Mouse (Mus musculus) frontal cortex, postnatal 14 days (tissue): ENCODE data around the gene Igfbp5.

Experiments
- DNase-seq, 2 experiments: peaks; one replicate each; pipeline ENCODE4 v3.0.0; 2022; ENCODE audit warnings: low spot score in 2 of 2

The Igfbp5 gene

DNA sequence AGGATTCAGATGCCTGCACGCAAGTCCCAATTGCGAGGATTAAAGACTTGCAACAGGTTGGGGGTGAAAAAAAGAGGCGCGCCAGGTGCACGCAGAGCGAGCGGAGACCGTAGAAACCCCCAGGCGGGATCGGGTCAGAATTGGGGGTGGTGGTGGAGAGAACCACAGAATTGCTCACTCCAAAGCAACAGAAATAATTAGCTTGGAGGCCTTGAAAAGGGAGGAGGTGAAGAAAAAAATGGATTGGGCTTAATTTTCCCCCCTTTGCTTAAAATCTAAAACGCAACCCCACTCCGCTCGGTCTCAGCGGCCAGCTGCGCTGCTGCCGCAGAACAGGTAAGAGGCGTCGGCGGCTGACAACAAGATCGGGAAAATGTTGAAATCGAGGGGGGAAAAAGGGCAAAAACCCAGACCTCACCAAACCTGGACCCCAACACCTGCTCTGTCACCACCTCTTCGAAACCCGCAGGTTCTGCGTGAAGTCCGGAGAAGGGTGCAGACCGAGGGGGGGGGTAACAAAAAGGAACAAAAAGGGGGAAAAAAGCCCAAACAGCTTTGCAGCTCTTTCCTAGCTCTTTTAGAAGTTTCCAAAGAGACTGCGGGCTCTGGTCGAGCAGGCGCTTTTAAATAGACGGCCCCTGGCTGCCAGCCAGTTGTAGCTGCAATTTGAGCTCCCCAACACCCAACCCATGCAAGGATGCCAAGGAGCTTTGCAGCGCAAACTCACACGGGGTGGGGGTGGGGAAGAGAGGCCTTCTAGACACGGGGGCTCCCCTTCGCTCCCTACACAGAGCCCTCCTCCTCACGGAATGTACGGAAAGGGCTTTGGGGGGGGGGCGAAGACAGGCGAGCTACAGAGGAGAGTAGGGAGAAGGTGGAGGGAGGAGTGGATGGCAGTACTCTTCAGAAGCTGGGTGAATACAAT, at the start of gene Igfbp5:
Gene Igfbp5, minus strand, starts transcription at position 598 of the 925 bp plus-strand sequence.
- DNase-seq: peak; percentile 42 to 59

- peak in 1 of 2 experiments; percentile 10 for DNase-seq
Measured at GRCm38 (mm10) chr1:72914815-72915214, 40.1 kb upstream of the Igfbp5 start.

- no peak for DNase-seq
Measured at GRCm38 (mm10) chr1:72913073-72913472, 38.4 kb upstream of the Igfbp5 start.

- no peak for DNase-seq
Measured at GRCm38 (mm10) chr1:72895821-72896220, 21.1 kb upstream of the Igfbp5 start.

DNA sequence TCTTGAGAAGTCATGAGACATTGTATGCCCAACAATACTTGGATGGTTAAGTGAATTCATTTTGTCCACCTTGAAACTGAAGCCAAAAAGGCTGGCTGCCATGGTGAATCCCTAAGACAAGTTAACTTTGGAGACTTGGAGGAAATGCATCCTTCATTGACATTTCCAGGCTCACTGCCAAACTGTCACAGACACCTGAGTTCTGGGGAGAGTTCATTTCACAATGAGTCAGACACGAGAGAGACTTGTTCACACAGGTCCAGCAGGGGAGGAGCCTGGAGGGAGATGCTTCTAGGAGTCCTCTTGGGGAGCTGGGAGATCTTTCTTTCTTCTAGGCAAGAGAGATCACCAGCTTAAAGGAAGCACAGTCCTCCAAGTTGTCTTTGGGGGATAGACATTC, 13.2 kb upstream of the Igfbp5 start:
- no peak for DNase-seq

GRCm38 (mm10) chr1:72885819-72886169, 11.1 kb upstream of the Igfbp5 start:
- DNase-seq: no peak

GRCm38 (mm10) chr1:72885111-72885818, 10.6 kb upstream of the Igfbp5 start:
- DNase-seq: no peak

GRCm38 (mm10) chr1:72879319-72879634, 4.6 kb upstream of the Igfbp5 start:
- DNase-seq: no peak

DNA sequence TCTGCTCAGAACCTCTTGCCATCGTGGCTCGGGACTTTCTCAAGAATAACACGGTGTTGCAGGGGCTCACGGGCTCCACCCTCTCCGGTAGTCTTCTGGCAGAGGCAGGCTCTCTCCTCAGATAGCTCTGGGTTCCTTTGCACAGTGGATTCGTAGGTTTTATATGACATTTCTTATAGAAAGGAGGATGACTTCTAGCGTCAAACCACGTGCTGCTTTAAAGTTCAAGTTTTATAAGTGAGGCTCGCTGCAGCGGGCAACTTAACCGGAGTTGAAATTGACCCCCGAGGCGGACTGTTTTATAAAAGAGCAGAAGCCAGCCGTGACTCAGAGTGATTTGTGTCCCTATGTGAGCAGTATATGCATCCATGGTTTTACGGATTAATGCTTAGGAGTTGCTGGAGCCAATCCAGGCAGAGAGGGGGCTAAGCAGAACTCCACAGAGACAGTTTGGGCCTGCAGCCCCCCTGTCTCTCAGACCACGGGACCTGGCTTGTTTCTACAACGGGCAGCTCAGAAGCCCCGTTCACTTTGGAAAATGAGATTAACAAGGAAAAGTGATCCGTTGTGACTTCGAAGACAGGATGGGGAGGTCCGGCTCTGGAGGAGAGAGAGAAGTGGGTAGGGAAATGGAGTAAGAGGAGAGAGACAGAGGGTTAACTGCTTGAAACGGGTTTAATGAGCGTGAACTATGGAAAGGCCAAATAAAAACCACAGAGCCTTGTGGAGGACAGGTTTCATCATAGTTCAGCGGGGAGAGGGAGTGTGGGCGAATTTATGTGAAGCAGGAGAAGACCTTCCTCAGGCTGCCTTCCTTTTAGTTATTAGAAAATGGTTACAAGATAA, 4.0 kb upstream of the Igfbp5 start:
- DNase-seq: no peak

DNA sequence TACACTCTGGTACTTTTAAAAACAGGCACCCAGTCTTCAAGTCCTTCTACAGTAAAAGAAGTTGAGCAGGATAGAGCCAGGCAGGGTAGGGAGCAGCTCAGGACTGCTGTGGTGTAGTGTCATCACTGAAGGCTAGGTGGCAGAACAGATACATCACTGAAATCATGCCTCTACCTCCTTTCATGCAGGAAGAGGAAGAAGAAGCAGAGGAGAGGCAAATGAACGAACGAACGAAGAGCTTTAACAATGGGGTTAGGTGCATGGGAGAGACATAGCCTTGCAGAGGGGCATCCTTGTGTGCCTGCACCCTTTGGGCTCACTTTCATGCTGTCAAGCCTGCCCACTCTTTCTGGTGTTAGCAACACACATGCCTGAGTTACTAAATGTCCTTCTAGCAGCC, 3.2 kb upstream of the Igfbp5 start:
- DNase-seq: peak in 1 of 2 experiments; percentile 52

DNA sequence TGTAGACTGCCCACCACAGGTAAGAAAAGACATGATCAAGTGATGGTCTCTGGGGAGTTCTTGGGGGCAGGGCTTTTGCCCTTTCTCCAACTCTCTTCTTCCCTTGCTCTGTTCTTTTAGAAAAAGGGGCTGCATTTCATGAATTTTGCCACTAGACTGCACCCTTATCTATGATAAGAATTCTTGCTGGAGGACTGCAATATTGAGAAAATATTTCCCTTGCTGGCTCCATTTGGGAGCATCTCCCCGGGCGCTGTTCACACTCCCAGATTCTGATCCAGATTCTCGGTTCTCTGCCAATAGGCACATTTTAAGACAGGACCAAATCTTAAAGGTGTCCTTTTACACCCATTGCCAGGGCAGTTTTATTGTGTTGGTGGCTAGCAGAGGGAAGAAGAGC, 1.4 kb upstream of the Igfbp5 start:
- no peak for DNase-seq

GRCm38 (mm10) chr1:72875708-72876107, 1.0 kb upstream of the Igfbp5 start:
- no peak for DNase-seq

- peak; percentile 35 to 59 for DNase-seq
Measured at GRCm38 (mm10) chr1:72873511-72874286, 985 bp downstream of the Igfbp5 start.

GRCm38 (mm10) chr1:72873078-72873477, 1.6 kb downstream of the Igfbp5 start:
- DNase-seq: no peak

DNA sequence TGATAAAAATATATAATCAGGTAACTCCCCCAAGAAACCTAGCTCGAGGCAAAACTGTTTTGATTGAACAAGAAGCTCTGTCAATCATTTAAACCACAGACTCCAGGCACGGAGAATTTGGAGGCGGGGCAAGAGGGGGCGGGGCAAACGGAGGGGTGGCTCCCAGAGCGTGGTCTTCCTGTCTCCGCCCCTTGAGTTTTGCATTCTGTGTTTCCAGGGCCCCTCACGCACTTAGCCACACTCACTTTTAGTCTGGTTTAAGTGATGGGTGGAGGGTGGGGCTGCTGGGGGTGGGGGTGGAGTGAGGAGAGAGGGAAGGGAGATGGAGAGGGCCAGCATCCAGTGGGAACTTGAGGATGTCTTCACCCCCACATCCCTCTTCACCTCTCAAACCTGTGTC, 2.2 kb downstream of the Igfbp5 start:
- DNase-seq: peak; percentile 58 to 64

- DNase-seq: peak; percentile 51 to 65
Measured at GRCm38 (mm10) chr1:72871697-72872411, 2.8 kb downstream of the Igfbp5 start.

GRCm38 (mm10) chr1:72871337-72871696, 3.4 kb downstream of the Igfbp5 start:
- DNase-seq: no peak

- peak; percentile 83 to 84 for DNase-seq
Measured at GRCm38 (mm10) chr1:72870615-72871336, 3.9 kb downstream of the Igfbp5 start.

DNA sequence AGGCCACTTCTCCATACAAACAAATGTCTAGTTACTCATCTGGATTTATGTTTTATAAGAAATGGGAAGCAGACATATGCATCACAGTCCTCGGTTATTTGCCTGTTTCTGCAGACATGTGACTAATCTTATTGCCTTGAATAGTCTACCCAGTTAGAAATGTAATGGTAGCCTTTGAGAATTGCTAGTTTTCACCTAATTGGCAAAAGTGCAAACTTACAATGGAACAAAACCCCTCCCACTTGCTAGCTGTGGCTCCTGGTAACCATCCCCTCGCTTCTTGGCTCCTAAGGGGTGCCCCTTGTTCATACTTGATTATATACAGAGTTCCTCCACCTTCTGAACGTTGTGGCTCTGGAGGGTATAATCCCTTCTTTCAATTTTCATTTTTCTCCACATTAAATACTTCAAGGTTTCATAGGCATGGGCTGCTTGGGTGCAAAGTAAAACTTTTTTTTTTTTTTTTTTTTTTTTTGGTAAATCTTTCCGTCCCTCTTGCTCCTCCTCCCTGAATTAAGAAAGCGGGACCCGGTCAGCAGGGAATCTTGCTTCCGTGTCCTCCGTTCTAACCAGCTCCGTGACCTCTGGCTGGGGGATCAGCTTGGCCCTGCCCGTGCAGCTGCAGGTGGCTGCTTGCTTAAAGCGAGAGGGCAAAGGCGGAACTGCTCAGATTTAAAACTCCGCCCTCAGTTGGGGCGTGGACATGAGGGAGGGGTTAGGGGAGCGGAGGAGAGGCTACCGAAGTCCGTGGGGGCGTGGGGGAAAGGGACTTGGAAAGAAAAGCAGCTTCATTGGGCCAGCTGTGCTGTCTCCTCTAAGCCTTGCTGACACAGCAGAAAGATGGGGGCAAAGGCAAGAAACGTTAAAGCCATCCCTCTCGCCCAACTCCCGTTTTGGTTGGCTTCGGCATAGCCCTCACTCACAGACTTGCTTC, 4.7 kb downstream of the Igfbp5 start:
- peak; percentile 43 to 49 for DNase-seq
